ENCODE assay signal across 25 mouse cellular contexts in genomic region chr16:30505311-30506031, GRCm38 (mm10).
"Had no signal": no experiment of that assay in that cellular context is flagged by ENCODE, and none has a peak within 500 bp of the region (broad histone marks: within the 10 kb centered on the region; RNA-seq: fewer than 3 reads in every experiment).

No protein-coding gene starts in this region.

- H3K27ac ChIP-seq: heart, embryonic 13.5 days; heart, embryonic 15.5 days; hindbrain, embryonic 13.5 days; hindbrain, embryonic 15.5 days; hindbrain, postnatal 0 days; intestine, embryonic 15.5 days; layer of hippocampus, adult 2 months; left cerebral cortex, adult 2 months; limb, embryonic 10.5 days; limb, embryonic 12.5 days; liver, embryonic 13.5 days had no signal

- H3K36me3 ChIP-seq: heart, embryonic 13.5 days; heart, embryonic 15.5 days; hindbrain, embryonic 13.5 days; hindbrain, embryonic 15.5 days; intestine, embryonic 15.5 days; limb, embryonic 10.5 days; limb, embryonic 12.5 days; liver, embryonic 13.5 days had no signal

- ATAC-seq: hindbrain, postnatal 0 days; inflammation-experienced regulatory T-cells, adult 6 months; intestine, embryonic 15.5 days; intestine, postnatal 0 days had no signal

- H3K9me3 ChIP-seq: heart, embryonic 13.5 days; heart, embryonic 15.5 days; hindbrain, embryonic 13.5 days; hindbrain, embryonic 15.5 days; intestine, embryonic 15.5 days; limb, embryonic 10.5 days; limb, embryonic 12.5 days; liver, embryonic 13.5 days had no signal

- H3K9ac ChIP-seq: heart, embryonic 13.5 days; heart, embryonic 15.5 days; hindbrain, embryonic 13.5 days; hindbrain, embryonic 15.5 days; intestine, embryonic 15.5 days; limb, embryonic 12.5 days; liver, embryonic 13.5 days had no signal

- H3K4me3 ChIP-seq: heart, embryonic 13.5 days; heart, embryonic 15.5 days; hindbrain, embryonic 13.5 days; hindbrain, embryonic 15.5 days; intestine, embryonic 15.5 days; layer of hippocampus, adult 2 months; left cerebral cortex, adult 2 months; limb, embryonic 10.5 days; limb, embryonic 12.5 days; liver, embryonic 13.5 days had no signal

- H3K27me3 ChIP-seq: hindbrain, embryonic 15.5 days; intestine, embryonic 15.5 days had no signal

- H3K4me2 ChIP-seq: heart, embryonic 11.5 days; heart, embryonic 13.5 days; heart, embryonic 15.5 days; hindbrain, embryonic 13.5 days; hindbrain, embryonic 15.5 days; intestine, embryonic 15.5 days; limb, embryonic 12.5 days; liver, embryonic 11.5 days; liver, embryonic 13.5 days had no signal

- DNase-seq: gastrocnemius, postnatal 10 days; gastrocnemius, postnatal 25 days; heart, postnatal 14 days; heart, postnatal 36 days; kidney, adult 18-20 months; kidney, adult 8-10 months; kidney, postnatal 10 days; kidney, postnatal 25 days; kidney, postnatal 4 days; liver; liver, embryonic 13.5 days had no signal
